Mouse (Mus musculus): Measurements from ENCODE around the gene Gmds. TPM values are rescaled to one million over a fixed set of nuclear protein-coding genes. Genes with fewer than 3 reads are reported as not detected.

Gmds gene
- polyA plus RNA-seq, 1 experiment from 2014 or later, result 40.5 TPM

DNA sequence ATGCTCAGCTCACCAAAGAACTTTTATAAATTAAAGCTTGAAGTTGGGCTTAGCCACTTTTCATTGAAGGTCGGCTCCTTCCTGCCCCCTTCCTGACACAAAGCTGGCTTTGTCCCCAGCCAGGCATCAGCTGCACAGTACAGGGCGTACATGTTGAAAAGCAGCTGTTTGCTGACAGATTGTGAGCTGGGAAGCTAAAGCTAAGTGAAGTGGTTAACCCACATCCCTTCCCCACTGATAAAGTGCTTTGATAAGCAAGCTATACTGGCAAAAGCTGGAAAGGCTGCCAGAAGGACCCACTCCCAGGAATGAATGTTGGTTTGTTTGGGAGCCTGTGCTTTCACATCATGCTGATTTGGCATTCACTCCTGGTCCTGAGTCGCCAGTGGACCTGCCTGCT, 158.6 kb downstream of the Gmds start:
- Histone ChIP-seq H3K4me1 (ENCODE audit: control insufficient read depth, insufficient read depth, low read length) (no peaks in the 10 kb centered on the region), H3K36me3 (ENCODE audit: control insufficient read depth, insufficient read depth, low read length) (no peaks in the 10 kb centered on the region), H3K9ac (replicated peaks; ENCODE audit: low read depth, low read length) (no peak overlapping the region), H3K9me3 (ENCODE audit: control insufficient read depth, low read length) (no peaks in the 10 kb centered on the region), H3K27me3 (ENCODE audit: control insufficient read depth, insufficient read depth, low read length) (no peaks in the 10 kb centered on the region), H3K27ac (ENCODE audit: low read depth, low read length) (no peak overlapping the region), H3K4me3 (ENCODE audit: low read depth, low read length) (no peak overlapping the region), H3K4me2 (ENCODE audit: low read depth, low read length) (no peak overlapping the region)
- 24% methylated on average over 3 of the region's 3 CpGs for WGBS
- peak; percentile 81; the same call in 1 of the 2 replicates for ATAC-seq (ENCODE audit: low read depth)

DNA sequence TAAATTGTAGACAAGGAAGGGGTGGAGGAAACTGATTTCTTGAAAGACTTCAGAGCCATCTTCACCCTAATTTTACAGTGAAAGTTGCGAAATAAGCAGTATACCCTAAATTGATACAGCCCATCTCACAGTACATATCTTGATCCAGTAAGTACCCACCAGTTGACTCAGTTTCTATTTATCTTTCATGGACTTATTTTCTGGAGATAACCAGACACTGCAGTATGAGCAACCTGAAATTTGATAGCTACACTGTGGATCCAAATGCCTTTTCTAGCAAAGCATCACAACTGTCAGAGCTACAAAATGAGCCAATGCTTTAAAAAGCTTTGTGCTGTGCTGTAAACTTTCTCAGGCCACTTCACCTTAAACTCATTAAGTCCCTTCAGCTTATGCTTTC, 159.9 kb downstream of the Gmds start:
- H3K27me3 ChIP-seq (ENCODE audit: control insufficient read depth, insufficient read depth, low read length), result no peaks in the 10 kb centered on the region

DNA sequence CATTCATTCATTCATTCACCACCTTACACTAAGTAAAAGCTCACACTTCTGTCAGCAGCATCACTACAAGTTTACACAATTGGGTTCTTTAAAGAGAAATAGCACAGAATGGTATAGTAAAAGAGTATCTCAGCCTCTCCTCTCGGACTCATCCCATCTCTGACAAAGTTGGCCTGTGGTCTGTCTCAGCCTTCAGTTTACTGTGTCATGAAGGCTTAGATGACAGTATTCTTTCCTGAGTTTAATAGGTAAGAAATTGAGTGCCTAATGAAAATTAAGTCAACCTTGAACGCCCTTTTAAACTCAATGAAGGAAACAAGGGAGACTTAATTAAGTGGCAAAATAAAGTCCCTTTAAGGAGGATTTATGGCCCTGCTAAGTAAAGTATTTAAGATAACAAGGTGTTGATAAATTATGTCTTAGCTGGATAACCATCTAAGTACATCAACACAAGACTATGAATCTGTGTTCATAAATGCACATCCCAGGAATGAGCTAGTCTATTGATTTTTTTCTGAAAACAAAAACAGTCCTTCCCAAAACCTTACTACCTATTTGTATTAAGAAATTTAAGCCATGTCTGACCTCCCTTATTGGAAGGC, 160.6 kb downstream of the Gmds start:
- Histone ChIP-seq H3K4me1 (ENCODE audit: control insufficient read depth, insufficient read depth, low read length) (no peaks in the 10 kb centered on the region), H3K4me3 (ENCODE audit: low read depth, low read length) (no peak overlapping the region), H3K27me3 (ENCODE audit: control insufficient read depth, insufficient read depth, low read length) (no peaks in the 10 kb centered on the region), H3K36me3 (ENCODE audit: control insufficient read depth, insufficient read depth, low read length) (no peaks in the 10 kb centered on the region), H3K9me3 (ENCODE audit: control insufficient read depth, low read length) (no peaks in the 10 kb centered on the region), H3K27ac (ENCODE audit: low read depth, low read length) (no peak overlapping the region), H3K9ac (replicated peaks; ENCODE audit: low read depth, low read length) (no peak overlapping the region), H3K4me2 (ENCODE audit: low read depth, low read length) (no peak overlapping the region)
- ATAC-seq (ENCODE audit: low read depth), result 0 out of 2 replicates have a peak, but pooled peaks have one; percentile 38
- 64% methylated on average over 2 of the region's 2 CpGs for WGBS

More for the DNA sequence above, 159.9 kb downstream of the Gmds start:
- H3K27ac ChIP-seq (ENCODE audit: low read depth, low read length), result no peak overlapping the region
- H3K4me1 ChIP-seq (ENCODE audit: control insufficient read depth, insufficient read depth, low read length), result no peaks in the 10 kb centered on the region
- no peak overlapping the region for H3K4me3 ChIP-seq (ENCODE audit: low read depth, low read length)
- H3K9ac ChIP-seq (replicated peaks; ENCODE audit: low read depth, low read length), result no peak overlapping the region
- no peaks in the 10 kb centered on the region for H3K36me3 ChIP-seq (ENCODE audit: control insufficient read depth, insufficient read depth, low read length)
- no peaks in the 10 kb centered on the region for H3K9me3 ChIP-seq (ENCODE audit: control insufficient read depth, low read length)
- WGBS, result 94% methylated on average over 1 of the region's 1 CpGs
- no peak for ATAC-seq (ENCODE audit: low read depth)
- no peak overlapping the region for H3K4me2 ChIP-seq (ENCODE audit: low read depth, low read length)

- Histone ChIP-seq H3K9ac (replicated peaks; ENCODE audit: low read depth, low read length) (no peak overlapping the region), H3K9me3 (ENCODE audit: control insufficient read depth, low read length) (no peaks in the 10 kb centered on the region), H3K4me2 (ENCODE audit: low read depth, low read length) (no peak overlapping the region), H3K27ac (ENCODE audit: low read depth, low read length) (no peak overlapping the region), H3K4me1 (ENCODE audit: control insufficient read depth, insufficient read depth, low read length) (no peaks in the 10 kb centered on the region), H3K36me3 (ENCODE audit: control insufficient read depth, insufficient read depth, low read length) (no peaks in the 10 kb centered on the region), H3K27me3 (ENCODE audit: control insufficient read depth, insufficient read depth, low read length) (no peaks in the 10 kb centered on the region), H3K4me3 (ENCODE audit: low read depth, low read length) (no peak overlapping the region)
- no peak for ATAC-seq (ENCODE audit: low read depth)
- WGBS, result 86% methylated on average over 2 of the region's 2 CpGs
Observed at GRCm38 (mm10) chr13:32175028-32175427, 163.5 kb downstream of the Gmds start.

DNA sequence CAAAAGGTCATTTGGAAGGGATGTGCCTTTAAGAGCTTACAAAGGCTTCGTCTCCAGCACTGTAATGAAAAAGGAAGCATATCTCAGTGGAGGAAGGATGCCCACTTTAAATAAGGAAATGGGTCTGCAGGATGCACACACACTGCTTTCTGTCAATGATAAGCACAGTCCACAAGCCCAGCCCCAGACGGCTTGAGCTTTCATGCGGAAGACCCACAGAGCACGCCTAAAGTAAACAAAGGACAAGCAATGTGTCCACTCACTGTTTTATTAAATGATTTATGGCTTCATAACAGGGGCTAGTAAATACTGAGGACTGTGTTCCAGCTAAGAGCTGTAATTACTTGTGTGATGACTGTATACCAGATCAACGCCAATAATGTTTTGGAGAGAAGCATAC, 169.4 kb downstream of the Gmds start:
- peak; percentile 92 for ATAC-seq (ENCODE audit: low read depth)
- Histone ChIP-seq H3K27ac (ENCODE audit: low read depth, low read length) (no peak overlapping the region), H3K36me3 (ENCODE audit: control insufficient read depth, insufficient read depth, low read length) (no peaks in the 10 kb centered on the region), H3K27me3 (ENCODE audit: control insufficient read depth, insufficient read depth, low read length) (no peaks in the 10 kb centered on the region), H3K9me3 (ENCODE audit: control insufficient read depth, low read length) (no peaks in the 10 kb centered on the region), H3K4me2 (ENCODE audit: low read depth, low read length) (no peak overlapping the region), H3K4me3 (ENCODE audit: low read depth, low read length) (no peak overlapping the region), H3K4me1 (ENCODE audit: control insufficient read depth, insufficient read depth, low read length) (no peaks in the 10 kb centered on the region), H3K9ac (replicated peaks; ENCODE audit: low read depth, low read length) (no peak overlapping the region)
- whole genome bisulfite sequencing, result 6% methylated on average over 5 of the region's 5 CpGs

DNA sequence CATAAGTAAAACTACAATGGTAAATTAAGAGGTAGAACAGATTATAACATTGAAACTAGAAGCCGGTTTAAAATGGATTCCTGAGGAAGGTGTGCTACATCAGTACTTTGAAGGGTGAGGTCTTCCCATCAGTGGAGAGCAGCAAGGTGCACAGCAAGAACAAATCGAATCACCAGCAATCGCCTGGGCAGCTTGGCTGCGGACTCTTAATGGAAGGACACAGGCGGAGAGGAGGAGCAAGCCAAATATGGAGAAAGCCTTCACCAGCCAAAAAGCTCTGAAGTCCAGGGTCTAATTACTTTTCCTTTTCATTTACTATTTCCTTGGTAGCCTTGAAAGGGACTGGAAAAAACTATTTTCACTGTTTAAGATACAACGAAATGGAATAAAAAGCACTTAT, 170.7 kb downstream of the Gmds start:
- Histone ChIP-seq H3K27ac (ENCODE audit: low read depth, low read length) (no peak overlapping the region), H3K27me3 (ENCODE audit: control insufficient read depth, insufficient read depth, low read length) (no peaks in the 10 kb centered on the region), H3K4me3 (ENCODE audit: low read depth, low read length) (no peak overlapping the region), H3K36me3 (ENCODE audit: control insufficient read depth, insufficient read depth, low read length) (no peaks in the 10 kb centered on the region), H3K9ac (replicated peaks; ENCODE audit: low read depth, low read length) (no peak overlapping the region), H3K9me3 (ENCODE audit: control insufficient read depth, low read length) (no peaks in the 10 kb centered on the region), H3K4me2 (ENCODE audit: low read depth, low read length) (no peak overlapping the region), H3K4me1 (ENCODE audit: control insufficient read depth, insufficient read depth, low read length) (no peaks in the 10 kb centered on the region)
- 86% methylated on average over 6 of the region's 6 CpGs for WGBS
- no peak for ATAC-seq (ENCODE audit: low read depth)

GRCm38 (mm10) chr13:32165581-32165980, 173.0 kb downstream of the Gmds start:
- Histone ChIP-seq H3K9me3 (ENCODE audit: control insufficient read depth, low read length) (no peaks in the 10 kb centered on the region), H3K9ac (replicated peaks; ENCODE audit: low read depth, low read length) (no peak overlapping the region), H3K27me3 (ENCODE audit: control insufficient read depth, insufficient read depth, low read length) (no peaks in the 10 kb centered on the region), H3K36me3 (ENCODE audit: control insufficient read depth, insufficient read depth, low read length) (no peaks in the 10 kb centered on the region), H3K4me1 (ENCODE audit: control insufficient read depth, insufficient read depth, low read length) (no peaks in the 10 kb centered on the region), H3K27ac (ENCODE audit: low read depth, low read length) (no peak overlapping the region), H3K4me3 (ENCODE audit: low read depth, low read length) (no peak overlapping the region), H3K4me2 (ENCODE audit: low read depth, low read length) (no peak overlapping the region)
- no peak for ATAC-seq (ENCODE audit: low read depth)
- WGBS, result 36% methylated on average over 2 of the region's 2 CpGs

DNA sequence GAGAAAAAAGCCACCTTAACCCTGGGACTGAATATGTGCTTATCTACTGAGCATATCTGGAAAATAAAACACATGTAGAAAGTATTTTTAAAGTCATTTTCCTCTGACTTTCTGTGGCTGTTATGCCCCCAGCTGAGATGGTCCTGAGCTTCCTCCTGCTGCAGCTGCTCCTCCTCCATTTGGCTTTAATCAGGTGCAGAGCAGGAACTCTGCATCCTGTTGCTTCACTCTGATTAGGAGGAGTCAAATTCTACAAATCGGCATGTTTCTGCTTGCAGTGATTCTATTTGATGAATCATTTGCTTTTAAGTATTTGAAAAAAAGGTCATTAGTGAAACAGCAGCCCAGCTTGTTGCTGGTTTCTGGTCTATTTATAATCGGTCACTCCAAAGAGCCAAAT, 177.0 kb downstream of the Gmds start:
- no peak overlapping the region for H3K4me2 ChIP-seq (ENCODE audit: low read depth, low read length)
- no peak for ATAC-seq (ENCODE audit: low read depth)
- no peaks in the 10 kb centered on the region for H3K36me3 ChIP-seq (ENCODE audit: control insufficient read depth, insufficient read depth, low read length)
- H3K9ac ChIP-seq (replicated peaks; ENCODE audit: low read depth, low read length), result no peak overlapping the region
- no peaks in the 10 kb centered on the region for H3K9me3 ChIP-seq (ENCODE audit: control insufficient read depth, low read length)
- H3K27ac ChIP-seq (ENCODE audit: low read depth, low read length), result no peak overlapping the region
- 53% methylated on average over 2 of the region's 2 CpGs for WGBS
- H3K4me1 ChIP-seq (ENCODE audit: control insufficient read depth, insufficient read depth, low read length), result no peaks in the 10 kb centered on the region
- no peak overlapping the region for H3K4me3 ChIP-seq (ENCODE audit: low read depth, low read length)
- no peaks in the 10 kb centered on the region for H3K27me3 ChIP-seq (ENCODE audit: control insufficient read depth, insufficient read depth, low read length)

GRCm38 (mm10) chr13:32158240-32158639, 180.3 kb downstream of the Gmds start:
- no peak overlapping the region for H3K27ac ChIP-seq (ENCODE audit: low read depth, low read length)
- no peaks in the 10 kb centered on the region for H3K36me3 ChIP-seq (ENCODE audit: control insufficient read depth, insufficient read depth, low read length)
- ATAC-seq (ENCODE audit: low read depth), result no peak
- no peak overlapping the region for H3K4me2 ChIP-seq (ENCODE audit: low read depth, low read length)
- H3K4me1 ChIP-seq (ENCODE audit: control insufficient read depth, insufficient read depth, low read length), result no peaks in the 10 kb centered on the region
- H3K9me3 ChIP-seq (ENCODE audit: control insufficient read depth, low read length), result no peaks in the 10 kb centered on the region
- no peaks in the 10 kb centered on the region for H3K27me3 ChIP-seq (ENCODE audit: control insufficient read depth, insufficient read depth, low read length)
- H3K4me3 ChIP-seq (ENCODE audit: low read depth, low read length), result no peak overlapping the region
- WGBS, result 47% methylated on average over 2 of the region's 2 CpGs
- H3K9ac ChIP-seq (replicated peaks; ENCODE audit: low read depth, low read length), result no peak overlapping the region

All from neural tube, embryonic 14.5 days (tissue).